Mouse (Mus musculus): ENCODE results near the gene Hnrnph1. TPM values are rescaled to one million over a fixed set of nuclear protein-coding genes. Genes with fewer than 3 reads are reported as not detected.
"Not testable (repeated sequence)": the region's sequence is repeated elsewhere in the genome, so short reads cannot be mapped to it uniquely, and the experiment has no call there.

The Hnrnph1 gene
- polyA plus RNA-seq, 1 experiment, result 1,562 TPM

DNA sequence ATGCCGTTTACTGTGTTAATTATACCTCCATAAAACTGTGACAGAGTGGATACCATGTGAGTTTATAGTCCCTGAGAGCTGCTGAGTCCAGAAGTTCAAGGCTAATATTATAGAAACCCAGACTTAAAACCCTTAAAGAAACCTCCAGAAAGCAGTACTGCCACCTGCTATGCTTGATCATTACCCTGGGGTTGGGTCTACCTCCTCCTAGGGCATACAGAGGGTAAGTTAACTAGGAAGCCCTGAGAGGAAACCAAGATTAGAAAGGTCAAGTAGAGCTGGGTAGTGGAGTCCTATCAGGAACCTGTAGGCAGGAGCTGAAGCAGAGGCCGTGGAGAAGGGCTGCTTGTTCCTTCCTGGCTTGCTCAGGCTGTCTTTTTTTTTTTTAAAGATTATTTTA, 24.6 kb upstream of the Hnrnph1 start:
- H3K27ac ChIP-seq (ENCODE audit: insufficient read depth, low read depth, low read length), result no peak overlapping the region
- TF ChIP-seq CTCF (IDR thresholded peaks at IDR 0.05; ENCODE audit: insufficient read depth, low read depth, low read length), result no peak
- no peak for TF ChIP-seq POLR2A (IDR thresholded peaks at IDR 0.05; ENCODE audit: insufficient read depth, low read depth, low read length)
- no peak overlapping the region for H3K4me3 ChIP-seq (ENCODE audit: insufficient read depth, low read depth, low read length)
- whole genome bisulfite sequencing, result 91% methylated on average over 2 of the region's 2 CpGs
- no peaks in the 10 kb centered on the region for H3K4me1 ChIP-seq (ENCODE audit: control insufficient read depth, insufficient read depth, low read length)

DNA sequence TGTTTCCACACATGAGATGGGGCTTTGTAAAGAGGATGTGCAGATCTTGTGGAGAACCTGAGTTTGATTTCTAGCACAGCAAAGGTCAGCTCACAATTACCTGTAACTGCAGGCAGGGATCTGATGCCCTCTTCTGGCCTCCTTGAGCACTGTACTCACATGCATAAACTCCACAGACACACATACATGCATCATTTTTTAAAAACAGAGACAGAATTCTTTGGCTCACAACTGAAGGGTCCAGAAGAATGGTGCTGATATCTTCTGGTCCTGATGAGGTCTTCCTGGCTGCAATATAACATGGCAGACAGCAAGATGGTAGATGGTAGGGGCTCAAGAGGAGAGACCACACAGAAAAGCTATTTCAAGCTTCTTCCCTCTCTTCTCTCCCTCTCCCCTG, 22.6 kb upstream of the Hnrnph1 start, which contains the start of gene Cby3:
Cby3 (plus strand) TSS at position 301 of the 400 bp plus-strand sequence.
- TF ChIP-seq POLR2A (IDR thresholded peaks at IDR 0.05; ENCODE audit: insufficient read depth, low read depth, low read length) (no peak), CTCF (IDR thresholded peaks at IDR 0.05; ENCODE audit: insufficient read depth, low read depth, low read length) (no peak)
- no peak within 1 kb of the TSS for H3K27ac ChIP-seq (ENCODE audit: insufficient read depth, low read depth, low read length)
- peaks cover 6% of the 10 kb centered on the region for H3K4me1 ChIP-seq (ENCODE audit: control insufficient read depth, insufficient read depth, low read length)
- H3K4me3 ChIP-seq (ENCODE audit: insufficient read depth, low read depth, low read length), result no peak within 1 kb of the TSS

DNA sequence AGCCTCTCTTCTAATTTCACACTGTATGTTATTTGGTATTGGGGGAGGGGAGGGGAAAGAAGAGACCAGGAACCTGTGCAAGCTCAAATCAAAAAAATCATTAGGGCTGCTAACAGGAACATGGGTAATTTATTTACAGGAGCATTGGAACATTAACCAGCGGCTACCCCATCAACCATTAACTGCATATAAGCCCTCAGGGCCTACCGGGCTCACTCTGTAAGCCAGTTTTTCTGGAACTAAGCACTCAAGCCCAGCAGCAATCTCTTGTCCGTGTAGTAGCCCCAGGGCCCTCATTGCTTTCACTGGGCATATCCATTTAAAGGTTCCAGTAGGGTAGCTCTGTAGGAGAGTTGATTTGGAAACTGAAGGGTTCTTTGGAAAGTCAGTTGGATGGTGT, 21.9 kb upstream of the Hnrnph1 start:
- Histone ChIP-seq H3K27ac (ENCODE audit: insufficient read depth, low read depth, low read length) (no peak overlapping the region), H3K4me3 (ENCODE audit: insufficient read depth, low read depth, low read length) (no peak overlapping the region), H3K4me1 (ENCODE audit: control insufficient read depth, insufficient read depth, low read length) (peaks cover 6% of the 10 kb centered on the region)
- TF ChIP-seq POLR2A (IDR thresholded peaks at IDR 0.05; ENCODE audit: insufficient read depth, low read depth, low read length), result no peak
- TF ChIP-seq CTCF (IDR thresholded peaks at IDR 0.05; ENCODE audit: insufficient read depth, low read depth, low read length), result no peak
- WGBS, result 80% methylated on average over 3 of the region's 3 CpGs

DNA sequence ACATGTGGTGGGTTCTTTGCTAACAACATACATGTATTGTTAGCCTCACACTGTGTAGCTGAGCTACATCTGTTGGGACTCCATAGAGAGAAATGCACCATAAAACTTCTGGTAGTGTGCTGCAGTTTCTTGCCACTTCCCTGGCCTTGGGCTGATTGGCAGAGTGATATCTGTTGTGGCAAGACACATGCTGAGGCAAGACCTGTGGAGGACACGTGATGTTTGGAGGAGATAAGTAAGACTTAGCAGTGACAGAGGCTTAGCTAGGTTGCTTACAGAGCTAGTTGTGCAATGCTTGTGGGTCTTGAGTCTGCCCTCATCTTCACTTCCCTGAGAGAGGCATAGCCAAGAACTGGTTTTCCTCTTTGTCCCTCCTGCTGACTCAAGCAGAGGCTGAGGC, 21.4 kb upstream of the Hnrnph1 start:
- TF ChIP-seq POLR2A (IDR thresholded peaks at IDR 0.05; ENCODE audit: insufficient read depth, low read depth, low read length), result no peak
- no peak for TF ChIP-seq CTCF (IDR thresholded peaks at IDR 0.05; ENCODE audit: insufficient read depth, low read depth, low read length)
- no peak overlapping the region for H3K27ac ChIP-seq (ENCODE audit: insufficient read depth, low read depth, low read length)
- peaks cover 6% of the 10 kb centered on the region for H3K4me1 ChIP-seq (ENCODE audit: control insufficient read depth, insufficient read depth, low read length)
- WGBS, result 77% methylated on average over 1 of the region's 1 CpGs
- no peak overlapping the region for H3K4me3 ChIP-seq (ENCODE audit: insufficient read depth, low read depth, low read length)

DNA sequence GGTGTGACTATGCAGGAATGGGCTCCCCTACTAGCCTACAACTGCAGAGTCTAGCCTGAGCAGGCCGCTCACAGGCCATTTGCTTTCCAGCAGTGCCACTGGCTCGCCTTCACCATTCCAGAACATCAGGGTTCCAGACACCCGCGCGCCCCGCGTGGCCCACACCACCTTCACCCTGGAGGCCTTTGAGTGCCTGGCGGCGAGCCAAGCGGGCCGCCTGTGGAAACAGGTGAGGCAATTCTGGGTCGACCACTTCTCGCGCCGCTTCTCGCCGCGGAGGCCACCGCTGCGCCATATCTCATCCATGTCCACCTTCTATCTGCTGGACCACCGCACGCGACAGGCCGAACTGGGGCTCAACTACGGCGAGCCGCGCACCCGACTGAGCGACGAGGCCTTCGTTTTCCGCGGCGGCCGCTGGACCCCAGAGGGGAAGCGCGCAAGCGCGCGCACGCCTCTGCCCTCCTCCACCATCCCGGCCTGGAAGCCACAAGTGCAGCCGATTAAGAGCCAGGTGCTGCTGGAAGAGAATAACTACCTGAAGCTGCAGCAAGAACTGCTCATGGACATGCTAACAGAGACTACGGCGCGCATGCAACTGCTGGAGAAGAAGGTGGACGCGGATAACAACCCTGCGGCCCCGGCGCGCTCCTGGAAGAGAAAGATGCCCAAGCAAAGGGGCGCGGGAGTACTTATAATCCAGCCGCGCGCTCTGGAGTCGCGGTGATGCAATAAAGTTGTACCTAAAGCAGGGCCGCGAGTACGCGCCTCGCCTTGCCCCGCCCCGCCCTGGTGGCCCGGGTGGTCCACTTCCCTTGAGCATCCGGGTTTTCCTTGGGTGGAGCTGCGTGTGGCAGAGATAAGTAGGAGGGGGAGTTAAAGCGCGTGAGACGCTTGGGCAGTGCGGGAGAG, 17.6 kb upstream of the Hnrnph1 start:
- TF ChIP-seq CTCF (IDR thresholded peaks at IDR 0.05; ENCODE audit: insufficient read depth, low read depth, low read length) (no peak), POLR2A (IDR thresholded peaks at IDR 0.05; ENCODE audit: insufficient read depth, low read depth, low read length) (no peak; the same call in 1 of the 2 replicates)
- 2% methylated on average over 74 of the region's 74 CpGs for WGBS
- peak overlapping the region; percentile 49; the same call in 1 of the 2 replicates for H3K27ac ChIP-seq (ENCODE audit: insufficient read depth, low read depth, low read length)
- peaks cover 6% of the 10 kb centered on the region for H3K4me1 ChIP-seq (ENCODE audit: control insufficient read depth, insufficient read depth, low read length)
- H3K4me3 ChIP-seq (ENCODE audit: insufficient read depth, low read depth, low read length), result peak overlapping the region; percentile 55

DNA sequence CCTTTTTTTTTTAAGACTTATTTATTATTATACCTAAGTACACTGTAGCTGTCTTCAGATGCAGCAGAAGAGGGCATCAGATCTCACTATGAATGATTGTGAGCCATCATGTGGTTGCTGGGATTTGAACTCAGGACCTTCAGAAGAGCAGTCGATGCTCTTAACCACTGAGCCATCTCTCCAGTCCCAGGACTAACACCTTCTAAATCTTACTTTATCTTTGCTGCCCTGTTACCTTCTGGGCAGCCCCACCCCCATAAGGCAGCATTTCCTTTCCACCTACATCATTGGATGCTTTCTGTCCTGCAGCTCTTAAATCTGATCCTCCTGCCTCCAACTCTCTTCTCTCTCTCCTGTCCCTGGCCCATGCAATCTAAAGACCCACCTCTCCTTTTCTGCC, 15.5 kb upstream of the Hnrnph1 start:
- not testable (repeated sequence) for H3K4me3 ChIP-seq (ENCODE audit: insufficient read depth, low read depth, low read length); H3K4me1 ChIP-seq (ENCODE audit: control insufficient read depth, insufficient read depth, low read length); H3K27ac ChIP-seq (ENCODE audit: insufficient read depth, low read depth, low read length)
- WGBS, result 76% methylated on average over 1 of the region's 1 CpGs

DNA sequence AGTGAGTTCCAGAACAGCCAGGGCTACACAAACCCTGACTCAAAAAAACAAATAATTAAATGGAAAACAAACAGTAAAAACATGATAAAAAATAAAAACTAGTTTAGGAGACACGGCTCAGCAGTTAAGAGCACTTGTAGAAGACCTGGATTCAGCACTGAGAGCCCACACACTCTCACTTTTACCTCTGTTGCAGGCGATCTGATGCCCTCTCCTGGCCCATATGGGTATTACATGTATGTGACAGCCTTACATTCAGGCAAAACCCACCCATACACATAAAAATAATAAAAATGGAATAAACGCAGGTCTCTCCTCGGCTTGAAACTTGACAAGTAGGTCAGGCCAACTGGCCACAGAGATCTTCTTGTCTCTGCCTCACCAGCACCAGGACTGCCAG, 12.2 kb upstream of the Hnrnph1 start:
- 2% methylated on average over 4 of the region's 4 CpGs for WGBS
- TF ChIP-seq CTCF (IDR thresholded peaks at IDR 0.05; ENCODE audit: insufficient read depth, low read depth, low read length) (no peak), POLR2A (IDR thresholded peaks at IDR 0.05; ENCODE audit: insufficient read depth, low read depth, low read length) (no peak)
- H3K4me1 ChIP-seq (ENCODE audit: control insufficient read depth, insufficient read depth, low read length), result no peaks in the 10 kb centered on the region
- H3K27ac ChIP-seq (ENCODE audit: insufficient read depth, low read depth, low read length), result no peak overlapping the region
- H3K4me3 ChIP-seq (ENCODE audit: insufficient read depth, low read depth, low read length), result no peak overlapping the region

DNA sequence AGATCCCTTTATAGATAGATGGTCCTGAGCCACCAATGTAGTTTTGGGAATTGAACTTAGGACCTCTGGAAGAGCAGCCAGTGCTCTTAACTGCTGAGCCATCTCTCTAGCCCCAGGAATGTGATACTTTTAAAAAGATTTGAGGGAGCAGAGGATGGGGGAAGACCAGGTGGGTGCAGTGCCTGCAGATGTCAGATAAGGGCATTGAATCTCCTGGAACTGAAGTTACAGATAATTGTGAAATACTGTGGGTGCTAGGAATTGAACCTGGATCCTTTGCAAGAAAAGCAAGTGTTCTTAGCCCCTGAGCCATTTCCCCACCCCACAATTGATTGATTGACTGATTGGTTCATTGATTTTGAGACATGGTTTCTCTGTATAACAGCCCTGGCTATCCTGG, 11.5 kb upstream of the Hnrnph1 start:
- H3K4me3 ChIP-seq (ENCODE audit: insufficient read depth, low read depth, low read length), result no peak overlapping the region
- H3K4me1 ChIP-seq (ENCODE audit: control insufficient read depth, insufficient read depth, low read length), result peaks cover 3% of the 10 kb centered on the region
- H3K27ac ChIP-seq (ENCODE audit: insufficient read depth, low read depth, low read length), result no peak overlapping the region
- TF ChIP-seq POLR2A (IDR thresholded peaks at IDR 0.05; ENCODE audit: insufficient read depth, low read depth, low read length) (no peak), CTCF (IDR thresholded peaks at IDR 0.05; ENCODE audit: insufficient read depth, low read depth, low read length) (no peak)

DNA sequence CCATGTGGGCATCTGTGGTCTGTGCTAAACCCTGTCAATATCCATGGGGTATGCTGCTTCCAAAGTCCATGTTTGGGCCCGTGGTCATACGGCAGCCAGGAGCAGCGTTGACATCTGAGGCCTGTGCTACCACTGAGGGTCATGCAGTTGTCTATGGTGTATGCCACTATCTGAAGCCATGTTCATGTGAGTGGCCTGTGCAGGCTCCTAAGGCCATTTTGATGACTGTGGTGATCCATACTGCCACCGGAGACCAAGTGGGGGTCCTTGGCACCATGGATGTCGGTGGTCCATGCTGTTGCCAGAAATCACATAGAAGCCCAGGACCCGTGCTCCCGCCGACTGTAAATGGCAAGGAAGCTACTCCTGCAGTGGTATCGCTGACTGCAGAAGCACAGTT, 9.3 kb upstream of the Hnrnph1 start:
- WGBS, result 96% methylated on average over 9 of the region's 9 CpGs
- TF ChIP-seq CTCF (IDR thresholded peaks at IDR 0.05; ENCODE audit: insufficient read depth, low read depth, low read length) (no peak), POLR2A (IDR thresholded peaks at IDR 0.05; ENCODE audit: insufficient read depth, low read depth, low read length) (no peak)
- no peak overlapping the region for H3K4me3 ChIP-seq (ENCODE audit: insufficient read depth, low read depth, low read length)

More for the DNA sequence above, 9.3 kb upstream of the Hnrnph1 start:
- Histone ChIP-seq H3K27ac (ENCODE audit: insufficient read depth, low read depth, low read length) (no peak overlapping the region), H3K4me1 (ENCODE audit: control insufficient read depth, insufficient read depth, low read length) (peaks cover 6% of the 10 kb centered on the region)
